Mouse (Mus musculus) bone marrow, adult 2 months (tissue): Measurements from ENCODE around the gene Fxyd3.

Experiments
- CTCF ChIP-seq: fragments of 200-500 bp; IDR thresholded peaks from 2 replicates; pipeline ENCODE4 v1.5.1; 2011; ENCODE audit warnings: low read length, control low read depth; ENCODE audit not compliant: control insufficient read depth, insufficient read depth
- POLR2A ChIP-seq: fragments of 200-500 bp; IDR thresholded peaks from 2 replicates; pipeline ENCODE4 v1.6.1; 2011; ENCODE audit warnings: low read depth, mild to moderate bottlenecking, control low read depth, low read length, borderline replicate concordance; ENCODE audit not compliant: control insufficient read depth

DNA sequence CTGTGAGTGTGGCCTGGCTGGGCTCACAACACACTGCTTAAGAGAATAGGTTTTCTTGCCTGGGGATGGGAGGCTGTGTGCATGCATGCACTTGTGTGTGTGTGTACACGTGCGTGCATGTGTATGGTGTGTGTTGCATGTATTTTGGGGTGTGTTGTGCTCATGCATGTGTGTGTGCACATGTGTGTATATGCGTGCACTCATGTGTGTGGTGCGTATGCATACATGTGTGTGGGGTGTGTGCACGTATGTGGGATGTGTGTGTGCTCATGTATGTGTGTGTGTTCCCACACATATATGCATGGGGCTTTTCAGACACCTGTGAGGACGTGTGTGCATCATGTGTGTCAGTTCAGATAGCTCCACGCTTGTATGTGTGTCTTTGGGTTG lies 15.9 kb downstream of the Fxyd3 start:
- TF ChIP-seq CTCF = no peak
- TF ChIP-seq POLR2A = no peak
